Comparison of ENCODE assay signal across 14 mouse cellular contexts in genomic region chr6:51701253-51702020, GRCm38 (mm10).
"Had no signal": no experiment of that assay in that cellular context is flagged by ENCODE, and none has a peak within 500 bp of the region (broad histone marks: within the 10 kb centered on the region; RNA-seq: fewer than 3 reads in every experiment).

No protein-coding gene starts in this region.

- ATAC-seq: hindbrain, postnatal 0 days; intestine, embryonic 16.5 days; midbrain, embryonic 13.5 days had no signal

- H3K9me3 ChIP-seq: kidney, embryonic 15.5 days; limb, embryonic 15.5 days; lung, embryonic 15.5 days; midbrain, embryonic 13.5 days; neural tube, embryonic 15.5 days had no signal

- H3K27me3 ChIP-seq: kidney, embryonic 15.5 days; limb, embryonic 15.5 days; lung, embryonic 15.5 days; midbrain, embryonic 13.5 days; neural tube, embryonic 15.5 days had no signal

- H3K4me3 ChIP-seq: kidney, embryonic 15.5 days; limb, embryonic 15.5 days; lung, embryonic 15.5 days; midbrain, embryonic 13.5 days; myocyte; neural tube, embryonic 15.5 days had no signal

- DNase-seq: kidney, adult 2 months; kidney, postnatal 14 days; layer of hippocampus, postnatal 36 days; right cerebral cortex, adult 18-20 months; right cerebral cortex, postnatal 25 days; thymus, postnatal 4 days had no signal

- H3K27ac ChIP-seq: hindbrain, postnatal 0 days; kidney, embryonic 15.5 days; limb, embryonic 15.5 days; lung, embryonic 15.5 days; midbrain, embryonic 13.5 days; neural tube, embryonic 15.5 days had no signal

- H3K4me2 ChIP-seq: kidney, embryonic 15.5 days; limb, embryonic 15.5 days; lung, embryonic 15.5 days; midbrain, embryonic 13.5 days; neural tube, embryonic 15.5 days had no signal

- H3K9ac ChIP-seq: kidney, embryonic 15.5 days; limb, embryonic 15.5 days; lung, embryonic 15.5 days; midbrain, embryonic 13.5 days; neural tube, embryonic 15.5 days had no signal

- H3K4me1 ChIP-seq: kidney, embryonic 15.5 days had no signal

- H3K36me3 ChIP-seq: kidney, embryonic 15.5 days; limb, embryonic 15.5 days; lung, embryonic 15.5 days; midbrain, embryonic 13.5 days; neural tube, embryonic 15.5 days had no signal
